Mouse (Mus musculus): ENCODE data around the gene Riiad1.
A peak's percentile ranks its signal among the peaks of the same experiment; 100 is the strongest.

Riiad1 gene

DNA sequence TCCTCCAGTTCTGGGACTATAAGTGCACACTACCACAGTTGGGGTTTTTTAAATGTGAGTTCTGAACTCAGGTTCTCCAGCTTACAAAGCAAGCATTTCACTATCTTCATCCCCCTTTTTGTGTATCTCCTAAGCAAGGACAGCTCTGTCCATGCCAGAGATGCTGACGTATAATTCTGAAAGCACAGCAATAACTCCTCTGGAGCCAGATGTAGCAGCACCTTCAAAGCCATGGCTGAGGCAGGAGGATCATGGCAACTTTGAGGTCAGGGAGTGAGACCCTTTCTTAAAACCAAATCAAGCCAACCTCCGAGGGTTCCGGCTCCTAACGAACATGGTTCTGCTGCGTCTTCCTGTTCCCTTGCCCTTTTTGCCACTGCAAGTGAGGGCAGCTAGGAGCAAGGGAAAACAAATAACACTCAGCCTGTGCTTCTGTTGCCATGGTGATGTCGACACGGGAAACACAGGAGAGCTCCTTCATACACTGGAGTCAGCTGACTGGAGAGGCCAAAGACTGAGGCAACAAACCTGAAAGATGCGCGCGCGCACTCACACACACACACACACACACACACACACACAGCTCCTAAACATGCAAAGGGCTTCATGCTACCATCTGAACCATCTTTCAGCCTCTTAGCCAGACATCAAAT lies 16.1 kb downstream of the Riiad1 start:
- DNase-seq (ENCODE audit: low spot score), result no peak

- DNase-seq (ENCODE audit: low spot score), result no peak
Observed at GRCm38 (mm10) chr3:94459834-94460233, 20.3 kb downstream of the Riiad1 start.

- DNase-seq (ENCODE audit: low spot score), result no peak
Observed at GRCm38 (mm10) chr3:94457055-94457454, 23.1 kb downstream of the Riiad1 start.

- peak; percentile 94 for DNase-seq (ENCODE audit: low spot score)
Observed at GRCm38 (mm10) chr3:94456529-94457000, 23.6 kb downstream of the Riiad1 start.

- no peak for DNase-seq (ENCODE audit: low spot score)
Observed at GRCm38 (mm10) chr3:94449377-94449776, 30.8 kb downstream of the Riiad1 start.

GRCm38 (mm10) chr3:94443597-94443964 lies 36.6 kb downstream of the Riiad1 start, which contains the start of gene Oaz3:
TSS of gene Oaz3 (minus strand) at chr3:94443915.
- DNase-seq (ENCODE audit: low spot score), result peak; percentile 17

DNA sequence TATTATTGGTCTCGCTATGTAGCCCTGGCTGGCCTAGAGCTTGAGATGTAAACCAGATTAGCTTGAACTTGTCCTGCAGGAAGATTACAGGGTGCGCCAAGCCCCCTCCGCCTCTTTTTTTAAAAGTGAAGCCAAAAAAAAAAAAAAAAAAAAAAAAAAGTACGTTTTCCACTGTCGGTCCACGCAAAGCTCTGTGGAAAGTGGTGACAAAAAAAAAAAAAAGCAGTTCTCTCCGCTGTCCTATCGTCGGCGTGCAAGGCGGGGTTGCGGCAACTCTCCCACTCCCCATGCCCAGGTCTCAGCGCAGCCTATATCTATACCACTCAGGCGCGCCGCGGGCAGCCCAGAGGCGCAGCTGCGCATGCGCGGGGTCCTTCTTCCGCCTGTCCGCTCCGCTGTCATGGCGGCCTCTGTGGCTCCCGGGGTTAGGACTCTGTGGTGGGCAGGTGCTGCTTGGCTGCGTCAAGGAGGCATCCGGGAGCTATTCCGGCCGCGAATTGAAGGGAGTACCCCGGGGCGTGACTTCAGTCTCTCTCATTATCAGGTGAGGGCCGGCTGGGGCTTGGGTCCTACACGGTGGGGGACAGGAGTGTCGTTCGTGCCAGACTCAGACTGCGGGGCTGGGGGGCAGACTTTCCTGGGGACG lies 37.1 kb downstream of the Riiad1 start, which contains the start of gene Mrpl9:
Gene Mrpl9 (plus strand): TSS at position 368 of the 646 bp plus-strand sequence.
- peak; percentile 93 for DNase-seq (ENCODE audit: low spot score)

- DNase-seq (ENCODE audit: low spot score), result peak; percentile 53
Observed at GRCm38 (mm10) chr3:94441182-94441581, 39.0 kb downstream of the Riiad1 start.

DNA sequence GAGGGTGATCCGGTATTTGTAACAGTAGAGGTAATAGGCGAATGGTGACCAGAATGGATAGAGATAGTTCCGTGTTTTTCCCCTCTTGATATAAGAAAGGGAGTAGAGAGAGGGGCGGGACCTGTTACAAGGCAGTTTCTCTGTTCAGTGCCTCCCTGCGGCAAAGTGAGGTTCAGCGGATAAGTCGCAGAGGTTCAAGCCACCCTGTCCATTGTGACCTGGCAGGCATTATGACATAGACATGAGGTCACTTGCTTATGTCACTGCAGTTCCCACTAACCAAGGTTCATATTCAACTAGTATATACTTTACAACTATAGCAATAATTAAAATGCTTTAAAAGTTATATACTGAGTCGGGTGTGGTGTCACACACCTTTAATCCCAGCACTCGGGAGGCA lies 43.7 kb downstream of the Riiad1 start:
- no peak for DNase-seq (ENCODE audit: low spot score)

DNA sequence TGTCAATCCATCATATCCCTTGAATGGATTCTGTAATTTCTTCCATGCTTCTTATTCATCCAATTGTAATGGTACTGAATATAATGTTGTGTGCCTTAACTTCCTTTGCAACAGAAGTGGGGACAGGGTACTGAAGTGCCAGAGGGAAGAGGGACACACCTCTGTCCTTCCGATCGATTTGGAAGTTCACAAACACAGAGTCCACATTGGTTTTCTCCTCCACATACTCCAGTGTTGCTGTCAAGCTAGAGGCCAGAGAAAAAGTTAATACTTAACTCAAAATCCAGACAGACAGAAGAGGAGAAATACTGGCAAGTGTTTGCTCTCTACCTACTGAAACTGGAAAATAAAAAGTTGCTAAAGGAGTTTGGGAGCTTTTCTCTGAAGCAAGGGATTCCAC lies 45.8 kb downstream of the Riiad1 start:
- no peak for DNase-seq (ENCODE audit: low spot score)

- no peak for DNase-seq (ENCODE audit: low spot score)
Observed at GRCm38 (mm10) chr3:94430980-94431379, 49.2 kb downstream of the Riiad1 start.

All from adipocyte (in vitro differentiated cells).